Mouse (Mus musculus) lung, embryonic 14.5 days (tissue): ENCODE results near the gene Pax6. TPM values are rescaled to one million over a fixed set of nuclear protein-coding genes. Genes with fewer than 3 reads are reported as not detected.

ENCODE experiments used
- ATAC-seq: fragments of 200-750 bp; cut with Nextera tagmentation; 2 replicates; pipeline ENCODE4 v1.8.0; 2017; ENCODE audit warnings: mild to moderate bottlenecking, moderate TSS enrichment, moderate library complexity; ENCODE audit not compliant: insufficient read depth
- DNase-seq: peaks from one replicate; pipeline ENCODE4 v3.0.0-alpha.2; 2015
- H3K27ac ChIP-seq: fragments of 300-500 bp; sonication (generic); 2 replicates; pipeline ENCODE4 v1.5.1; 2014; ENCODE audit warnings: low read depth, mild to moderate bottlenecking, moderate library complexity
- H3K27me3 ChIP-seq: fragments of 300-500 bp; sonication (generic); 2 replicates; pipeline ENCODE4 v1.6.1; 2014; ENCODE audit warnings: low read length, control low read depth; ENCODE audit not compliant: insufficient read depth
- H3K36me3 ChIP-seq: fragments of 300-500 bp; sonication (generic); 2 replicates; pipeline ENCODE4 v1.6.1; 2014; ENCODE audit warnings: control low read depth; ENCODE audit not compliant: insufficient read depth
- H3K4me1 ChIP-seq: fragments of 300-500 bp; sonication (generic); 2 replicates; pipeline ENCODE4 v1.6.1; 2014; ENCODE audit warnings: antibody characterized with exemption, control low read depth; ENCODE audit not compliant: insufficient read depth
- H3K4me2 ChIP-seq: fragments of 300-500 bp; sonication (generic); 2 replicates; pipeline ENCODE4 v1.6.1; 2014; ENCODE audit warnings: mild to moderate bottlenecking
- H3K4me3 ChIP-seq: fragments of 300-500 bp; sonication (generic); 2 replicates; pipeline ENCODE4 v1.5.1; 2014; ENCODE audit warnings: low read depth, low read length
- H3K9ac ChIP-seq: fragments of 300-500 bp; sonication (generic); 2 replicates; pipeline ENCODE4 v1.6.1; 2014
- H3K9me3 ChIP-seq: fragments of 300-500 bp; sonication (generic); 2 replicates; pipeline ENCODE4 v1.6.1; 2016; ENCODE audit warnings: low read depth, low read length, control low read depth
- CTCF ChIP-seq: IDR thresholded peaks from 2 replicates; pipeline ENCODE4 v1.5.1; 2016; ENCODE audit warnings: antibody characterized with exemption, low read depth
- WGBS: fragments of 180-500 bp; shearing (Covaris S2); extraction: QIAGEN DNeasy Blood & Tissue Kit; methylation state at CpG from one replicate; pipeline ENCODE4 v1.1.7; 2014; 5-methylcytosine and 5-hydroxymethylcytosine counted together
- polyA plus RNA-seq: library from polyadenylated mRNA; unstranded; fragments of >200 nt; fragmentation: Nextera tagmentation; extraction: Ambion mirVana; gene quantifications from 2 replicates; pipeline ENCODE4 v1.2.1, GENCODE M21; 2014

The Pax6 gene
- polyA plus RNA-seq, 1 experiment from 2014 or later = not detected

DNA sequence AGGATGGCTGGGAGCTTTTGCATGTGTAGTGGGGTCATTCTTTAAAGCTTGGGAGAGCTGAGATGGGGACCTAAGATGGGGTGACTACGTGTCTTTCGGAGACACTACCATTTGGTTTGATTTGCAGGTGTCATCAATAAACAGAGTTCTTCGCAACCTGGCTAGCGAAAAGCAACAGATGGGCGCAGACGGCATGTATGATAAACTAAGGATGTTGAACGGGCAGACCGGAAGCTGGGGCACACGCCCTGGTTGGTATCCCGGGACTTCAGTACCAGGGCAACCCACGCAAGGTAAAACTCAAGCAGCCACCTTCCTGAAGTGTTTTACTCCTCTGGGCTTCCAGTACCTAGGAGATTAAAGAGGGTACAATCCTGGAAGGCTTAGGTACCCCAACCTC lies 17.0 kb downstream of the Pax6 start:
- Histone ChIP-seq H3K4me2 (no peak overlapping the region), H3K36me3 (no peaks in the 10 kb centered on the region), H3K27me3 (peaks cover 96% of the 10 kb centered on the region), H3K9me3 (no peaks in the 10 kb centered on the region), H3K4me1 (no peaks in the 10 kb centered on the region), H3K27ac (no peak overlapping the region), H3K4me3 (no peak overlapping the region), H3K9ac (no peak overlapping the region)
- ATAC-seq (no peak), DNase-seq (no peak)
- WGBS = 3% methylated on average over 11 of the region's 11 CpGs
- TF ChIP-seq CTCF = no peak

DNA sequence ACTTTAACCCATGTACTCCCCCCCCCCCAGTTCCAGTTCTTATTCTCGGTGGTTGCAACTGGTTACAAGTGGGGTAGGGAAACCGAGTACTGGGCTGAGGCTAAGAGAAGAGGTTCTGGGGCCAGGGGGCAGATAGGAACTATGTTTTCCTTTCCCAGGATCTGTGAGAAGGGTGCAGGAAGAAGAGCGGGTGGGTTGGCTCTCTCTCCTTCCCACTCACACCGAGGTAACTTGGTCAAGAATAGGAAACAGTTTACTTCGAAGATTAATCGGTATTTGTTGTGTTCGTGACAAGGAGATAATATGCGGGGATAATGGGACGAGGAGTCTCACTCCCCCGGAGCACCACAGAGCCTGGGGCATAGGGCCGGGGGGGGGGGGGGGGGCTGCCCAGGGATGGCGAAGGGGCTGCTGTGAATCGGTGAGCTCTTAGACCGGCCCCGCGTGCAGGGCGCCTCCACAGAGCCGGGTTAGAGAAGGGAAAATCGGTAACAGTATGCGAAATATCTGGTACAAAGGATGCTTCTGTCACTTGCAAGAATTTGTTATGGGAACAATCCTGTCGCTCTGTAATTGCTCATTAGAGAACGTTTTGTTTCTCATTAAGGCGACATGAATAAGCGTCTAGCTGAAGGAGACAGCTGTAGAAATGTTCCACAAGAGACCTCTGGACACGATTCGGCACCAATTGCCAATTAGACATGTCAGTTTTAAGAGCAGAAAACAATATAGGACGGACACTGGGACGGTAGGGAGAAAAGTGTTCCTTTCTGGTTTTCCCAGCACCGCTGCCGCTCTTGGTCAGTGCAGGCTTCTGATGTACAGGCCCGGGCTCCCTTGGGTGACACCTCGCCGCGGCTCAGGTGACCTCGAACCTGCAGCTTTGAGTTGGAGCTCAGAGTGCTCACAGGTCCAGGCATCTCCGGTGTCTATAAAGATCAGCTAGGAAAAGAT lies 17.9 kb downstream of the Pax6 start:
- no peaks in the 10 kb centered on the region for H3K4me1 ChIP-seq
- H3K4me3 ChIP-seq = no peak overlapping the region
- peaks cover 96% of the 10 kb centered on the region for H3K27me3 ChIP-seq
- ATAC-seq (no peak), DNase-seq (no peak)
- no peak for TF ChIP-seq CTCF
- H3K4me2 ChIP-seq = no peak overlapping the region
- H3K27ac ChIP-seq = no peak overlapping the region
- 3% methylated on average over 35 of the region's 36 CpGs for WGBS
- no peaks in the 10 kb centered on the region for H3K9me3 ChIP-seq
- no peaks in the 10 kb centered on the region for H3K36me3 ChIP-seq
- no peak overlapping the region for H3K9ac ChIP-seq

DNA sequence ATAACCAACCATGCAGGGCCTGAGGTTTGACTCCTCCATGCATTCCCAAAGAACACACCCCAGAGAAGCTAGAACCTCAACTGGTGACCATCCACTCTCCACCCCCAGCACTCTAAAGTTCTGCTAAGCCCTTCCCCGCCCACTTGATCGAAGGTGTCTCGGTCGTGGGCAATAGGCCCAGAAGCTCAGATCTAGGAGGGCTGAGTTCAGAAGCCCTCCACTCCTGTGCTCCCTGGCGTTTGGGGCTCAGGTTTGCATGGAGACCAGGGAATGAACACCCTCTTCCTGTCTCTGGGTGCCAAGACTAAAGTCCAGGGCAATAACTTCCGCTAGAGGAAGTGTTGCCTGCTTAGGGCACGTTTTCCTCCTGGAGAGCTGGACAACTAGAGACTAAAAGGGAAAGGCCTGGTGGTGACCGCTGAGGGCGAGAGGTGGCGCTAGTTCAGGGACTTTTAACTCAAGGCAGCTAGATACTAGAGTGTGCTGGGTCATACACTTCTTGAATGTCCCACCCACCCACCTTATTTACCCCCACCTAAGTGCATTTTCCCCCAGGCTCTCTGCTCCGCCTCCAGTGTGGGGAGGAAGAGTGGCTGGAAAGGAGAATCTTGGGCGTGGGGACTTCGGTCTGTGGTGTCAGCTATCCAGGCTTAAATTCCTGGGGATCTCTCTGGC lies 18.8 kb downstream of the Pax6 start:
- Histone ChIP-seq H3K27me3 (peaks cover 96% of the 10 kb centered on the region), H3K36me3 (no peaks in the 10 kb centered on the region), H3K4me3 (no peak overlapping the region), H3K4me1 (no peaks in the 10 kb centered on the region), H3K27ac (no peak overlapping the region), H3K9me3 (no peaks in the 10 kb centered on the region), H3K4me2 (peak overlapping the region; percentile 32), H3K9ac (no peak overlapping the region)
- 3% methylated on average over 13 of the region's 13 CpGs for WGBS
- peak; percentile 47; the same call in 1 of the 2 replicates for ATAC-seq
- peak; percentile 33; the same call in 1 of the 2 replicates for TF ChIP-seq CTCF
- peak; percentile 55 for DNase-seq

DNA sequence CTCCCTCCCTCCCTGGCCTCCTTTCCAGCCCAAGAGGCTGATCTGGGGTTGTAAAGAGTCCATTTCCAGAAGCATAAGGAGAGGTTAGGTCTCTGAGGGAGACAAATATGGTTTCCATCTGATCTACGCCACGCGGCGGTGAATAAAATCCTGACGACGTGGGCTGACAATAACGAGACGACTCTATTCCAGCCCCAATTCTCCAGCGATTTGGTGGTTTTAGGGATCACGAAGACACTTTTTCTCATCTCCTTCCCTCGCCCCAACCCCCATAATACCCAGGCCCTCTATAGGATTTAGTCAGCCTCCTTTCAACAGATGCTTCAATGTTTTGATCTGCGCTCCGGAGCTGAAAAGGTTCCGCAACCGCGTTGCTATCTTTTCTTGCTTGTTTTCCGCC lies 19.3 kb downstream of the Pax6 start:
- no peaks in the 10 kb centered on the region for H3K4me1 ChIP-seq
- H3K4me3 ChIP-seq = no peak overlapping the region
- H3K9me3 ChIP-seq = no peaks in the 10 kb centered on the region
- H3K4me2 ChIP-seq = peak overlapping the region; percentile 32
- TF ChIP-seq CTCF = no peak
- no peaks in the 10 kb centered on the region for H3K36me3 ChIP-seq
- peaks cover 96% of the 10 kb centered on the region for H3K27me3 ChIP-seq
- no peak overlapping the region for H3K27ac ChIP-seq
- WGBS = 1% methylated on average over 17 of the region's 17 CpGs
- no peak overlapping the region for H3K9ac ChIP-seq
- ATAC-seq = no peak
- no peak for DNase-seq

DNA sequence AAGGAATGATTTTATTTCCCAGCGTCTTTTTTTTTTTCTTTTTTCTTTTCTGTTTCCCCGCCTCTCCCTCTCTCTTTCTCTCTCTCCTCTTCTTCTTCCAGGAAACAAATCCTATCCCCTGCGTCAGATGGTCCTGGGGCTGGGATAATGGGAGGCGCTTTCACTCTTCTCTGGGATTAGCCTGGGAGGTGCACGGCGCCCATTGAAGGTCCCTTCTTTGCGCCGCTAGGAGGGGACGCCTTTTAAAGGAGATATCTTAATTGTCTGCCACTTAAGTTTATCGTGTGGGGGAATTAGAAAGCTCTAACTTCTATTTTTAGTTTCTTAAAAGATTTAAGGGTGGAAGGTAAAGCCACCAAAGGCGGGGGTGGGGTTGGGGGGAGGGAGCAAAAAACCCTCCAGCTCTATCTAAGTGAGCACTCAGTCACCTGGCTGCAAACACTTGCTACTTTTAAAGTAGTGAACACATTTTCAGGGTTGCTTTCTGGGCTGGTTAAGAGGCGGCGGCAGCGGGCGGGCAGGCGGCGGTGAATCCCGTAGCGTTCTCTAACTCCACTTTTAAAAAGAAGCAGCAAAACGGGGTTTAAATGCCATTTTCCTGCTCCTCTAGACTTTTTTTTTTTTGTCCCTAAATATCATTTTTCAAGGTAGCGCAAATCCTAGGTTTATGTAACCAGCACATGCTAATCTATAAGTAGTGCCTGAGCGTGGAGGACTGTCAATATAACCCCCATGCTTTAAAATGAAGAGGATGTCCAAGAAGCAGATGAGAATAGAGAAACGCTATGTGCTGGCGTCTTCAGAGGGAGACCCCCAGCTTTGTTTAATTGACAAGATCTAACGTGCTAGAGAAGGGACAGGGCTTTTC lies 20.0 kb downstream of the Pax6 start:
- peaks cover 98% of the 10 kb centered on the region for H3K27me3 ChIP-seq

DNA sequence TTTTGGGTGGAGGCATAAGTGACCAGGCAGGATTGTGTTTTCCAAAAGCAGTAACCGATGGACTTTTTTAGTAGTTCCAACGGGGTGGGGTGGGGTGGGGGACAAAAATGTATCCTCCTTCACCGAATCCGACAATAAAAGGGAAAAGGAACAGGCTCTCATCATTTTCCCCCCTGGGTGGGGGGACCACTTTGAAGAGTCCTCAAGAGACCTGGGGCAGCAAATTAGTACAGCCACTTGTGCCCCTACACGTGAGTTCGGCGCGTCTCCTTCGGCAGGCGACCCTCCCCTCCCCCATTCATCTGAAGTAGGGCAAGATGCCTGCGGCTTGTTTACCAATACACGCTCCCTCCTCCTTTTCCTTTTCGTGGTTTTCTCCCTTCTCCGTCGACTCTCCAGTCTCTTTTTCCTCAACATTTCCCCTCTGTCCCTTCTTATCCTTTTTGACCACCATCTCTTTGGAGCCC lies 20.6 kb downstream of the Pax6 start:
- Histone ChIP-seq H3K9me3 (no peaks in the 10 kb centered on the region), H3K9ac (no peak overlapping the region), H3K36me3 (no peaks in the 10 kb centered on the region), H3K4me3 (no peak overlapping the region), H3K4me1 (no peaks in the 10 kb centered on the region), H3K27me3 (peaks cover 93% of the 10 kb centered on the region), H3K4me2 (no peak overlapping the region), H3K27ac (no peak overlapping the region)
- TF ChIP-seq CTCF = no peak
- ATAC-seq (no peak), DNase-seq (no peak)
- 0% methylated on average over 15 of the region's 15 CpGs for WGBS

More for the DNA sequence above, 20.0 kb downstream of the Pax6 start:
- DNase-seq = no peak
- Histone ChIP-seq H3K36me3 (no peaks in the 10 kb centered on the region), H3K27ac (no peak overlapping the region), H3K9me3 (no peaks in the 10 kb centered on the region), H3K4me3 (no peak overlapping the region), H3K4me2 (peak overlapping the region; percentile 32), H3K9ac (no peak overlapping the region), H3K4me1 (no peaks in the 10 kb centered on the region)
- ATAC-seq = no peak
- 1% methylated on average over 25 of the region's 25 CpGs for WGBS
- TF ChIP-seq CTCF = no peak
